14 mouse cellular contexts compared by ENCODE assay signal in genomic region chr11:86038701-86039100, GRCm38 (mm10).
"Had no signal": no experiment of that assay in that cellular context is flagged by ENCODE, and none has a peak within 500 bp of the region (broad histone marks: within the 10 kb centered on the region; RNA-seq: fewer than 3 reads in every experiment).

No protein-coding gene starts in this region.

- H3K4me2 ChIP-seq: liver, embryonic 11.5 days; liver, embryonic 15.5 days had no signal

- H3K9ac ChIP-seq: liver, embryonic 15.5 days had no signal

- H3K27ac ChIP-seq: layer of hippocampus, adult 2 months; liver, embryonic 15.5 days had no signal

- DNase-seq: kidney, postnatal 10 days; kidney, postnatal 4 days; left cerebral cortex, postnatal 4 days; lung, adult 2 months; lung, postnatal 36 days; right cerebral cortex, postnatal 4 days; spleen, adult 18-20 months; thymus, adult 18-20 months; thymus, postnatal 14 days had no signal

- H3K27me3 ChIP-seq: liver, embryonic 15.5 days had no signal

- H3K4me3 ChIP-seq: layer of hippocampus, adult 2 months; liver, embryonic 15.5 days had no signal

- H3K9me3 ChIP-seq: liver, embryonic 15.5 days had no signal

- ATAC-seq: lung, postnatal 0 days; midbrain, embryonic 16.5 days had no signal

- H3K36me3 ChIP-seq: liver, embryonic 15.5 days had no signal

- H3K4me1 ChIP-seq: liver, embryonic 15.5 days had no signal
